Mouse (Mus musculus) stomach, embryonic 16.5 days (tissue): ENCODE measurements around the gene Scn9a. TPM values are rescaled to one million over a fixed set of nuclear protein-coding genes. Genes with fewer than 3 reads are reported as not detected.
A peak's percentile ranks its signal among the peaks of the same experiment; 100 is the strongest.

Experiments
- ATAC-seq: fragments of 200-750 bp; cut with Nextera tagmentation; 2 replicates; pipeline ENCODE4 v1.8.0; 2017; ENCODE audit warnings: moderate number of reproducible peaks, moderate TSS enrichment; ENCODE audit not compliant: insufficient read depth, low FRiP score
- H3K27ac ChIP-seq: fragments of 300-500 bp; sonication (generic); 2 replicates; pipeline ENCODE4 v1.5.1; 2014; ENCODE audit warnings: low read length
- H3K27me3 ChIP-seq: fragments of 300-500 bp; sonication (generic); 2 replicates; pipeline ENCODE4 v1.6.1; 2014; ENCODE audit warnings: low read length, control low read depth, mixed read lengths; ENCODE audit not compliant: control insufficient read depth, insufficient read depth
- H3K36me3 ChIP-seq: fragments of 300-500 bp; sonication (generic); 2 replicates; pipeline ENCODE4 v1.6.1; 2014; ENCODE audit warnings: low read length; ENCODE audit not compliant: control insufficient read depth, insufficient read depth
- H3K4me1 ChIP-seq: fragments of 300-500 bp; sonication (generic); 2 replicates; pipeline ENCODE4 v1.6.1; 2014; ENCODE audit warnings: low read length, control low read depth, mixed read lengths; ENCODE audit not compliant: control insufficient read depth, insufficient read depth
- H3K4me2 ChIP-seq: fragments of 300-500 bp; sonication (generic); 2 replicates; pipeline ENCODE4 v1.6.1; 2014; ENCODE audit warnings: low read depth, low read length, mixed read lengths
- H3K4me3 ChIP-seq: fragments of 300-500 bp; sonication (generic); replicated peaks from 2 replicates; pipeline ENCODE4 v1.5.1; 2014; ENCODE audit warnings: mild to moderate bottlenecking, low read length
- H3K9ac ChIP-seq: fragments of 300-500 bp; sonication (generic); 2 replicates; pipeline ENCODE4 v1.6.1; 2014; ENCODE audit warnings: low read length
- H3K9me3 ChIP-seq: fragments of 300-500 bp; sonication (generic); replicated peaks from 2 replicates; pipeline ENCODE4 v1.6.1; 2016; ENCODE audit warnings: low read length, control low read depth; ENCODE audit not compliant: control insufficient read depth
- WGBS: fragments of 180-500 bp; shearing (Covaris S2); extraction: QIAGEN DNeasy Blood & Tissue Kit; methylation state at CpG from one replicate; pipeline ENCODE4 v1.1.7; 2014; 5-methylcytosine and 5-hydroxymethylcytosine counted together
- polyA plus RNA-seq: library from polyadenylated mRNA; unstranded; fragments of >200 nt; fragmentation: Nextera tagmentation; extraction: Ambion mirVana; gene quantifications from 2 replicates; pipeline ENCODE4 v1.2.1, GENCODE M21; 2015

Gene Scn9a
- 1.1 TPM in 2 replicates for polyA plus RNA-seq

GRCm38 (mm10) chr2:66634580-66635359 is at the start of gene Scn9a:
Gene Scn9a (minus strand): TSS chr2:66634962.
- Histone ChIP-seq H3K4me1 (no peaks in the 10 kb centered on the region), H3K36me3 (no peaks in the 10 kb centered on the region), H3K9ac (no peak within 1 kb of the TSS), H3K27me3 (0 out of 2 replicates have a peak, but pooled peaks cover 11% of the 10 kb centered on the region), H3K9me3 (no peaks in the 10 kb centered on the region), H3K27ac (no peak within 1 kb of the TSS), H3K4me3 (peak within 1 kb of the TSS; percentile 22), H3K4me2 (peak within 1 kb of the TSS; percentile 42)
- peak; percentile 58; the same call in 1 of the 2 replicates for ATAC-seq
- 2% methylated on average over 29 of the region's 29 CpGs for WGBS

DNA sequence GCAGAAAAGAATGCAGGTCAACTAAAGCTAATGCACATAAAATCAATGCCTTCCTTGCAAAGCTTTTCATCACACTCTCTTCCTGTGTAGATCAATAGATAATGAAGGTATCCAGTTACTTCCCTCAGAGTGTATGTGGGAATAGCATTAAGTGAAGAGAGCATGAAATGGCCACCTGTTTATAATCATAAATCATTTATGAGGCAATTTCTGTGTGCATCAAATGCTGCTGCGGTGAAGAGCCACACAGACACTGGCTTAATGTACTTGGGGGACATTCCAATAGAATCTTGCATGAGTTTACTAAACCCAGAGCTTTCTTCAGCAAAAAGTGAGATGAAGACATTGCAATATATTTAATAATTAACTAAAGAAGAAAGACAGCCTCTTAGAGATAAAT is 27.2 kb upstream of the Scn9a start:
- Histone ChIP-seq H3K9me3 (no peaks in the 10 kb centered on the region), H3K4me1 (no peaks in the 10 kb centered on the region), H3K36me3 (no peaks in the 10 kb centered on the region), H3K4me2 (no peak overlapping the region), H3K4me3 (no peak overlapping the region), H3K27ac (no peak overlapping the region), H3K9ac (no peak overlapping the region), H3K27me3 (no peaks in the 10 kb centered on the region)
- ATAC-seq: no peak
- WGBS: 60% methylated on average over 1 of the region's 1 CpGs

DNA sequence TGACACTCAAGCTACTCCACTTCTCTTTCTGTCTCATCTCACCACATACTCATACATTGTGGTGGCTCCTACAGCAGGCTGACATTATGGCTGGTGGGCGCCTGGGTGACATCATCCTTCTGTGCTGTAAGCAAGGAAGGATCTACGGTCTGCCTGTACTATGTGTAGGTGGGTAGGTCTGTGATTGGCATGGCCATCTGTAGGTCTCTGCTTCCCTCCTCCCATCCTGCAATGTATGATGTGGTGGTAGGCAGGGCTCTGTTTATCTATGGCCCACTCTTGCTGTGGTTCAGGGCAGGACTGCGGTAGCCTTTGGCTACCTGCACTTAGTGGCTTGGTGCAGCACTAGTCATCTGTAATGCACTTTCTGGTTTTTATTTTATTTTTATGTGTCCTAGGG is 21.7 kb upstream of the Scn9a start:
- Histone ChIP-seq H3K4me1 (no peaks in the 10 kb centered on the region), H3K36me3 (no peaks in the 10 kb centered on the region), H3K27ac (no peak overlapping the region), H3K4me3 (no peak overlapping the region), H3K9me3 (no peaks in the 10 kb centered on the region), H3K4me2 (no peak overlapping the region), H3K27me3 (no peaks in the 10 kb centered on the region), H3K9ac (no peak overlapping the region)
- 85% methylated on average over 3 of the region's 3 CpGs for WGBS
- ATAC-seq: no peak

DNA sequence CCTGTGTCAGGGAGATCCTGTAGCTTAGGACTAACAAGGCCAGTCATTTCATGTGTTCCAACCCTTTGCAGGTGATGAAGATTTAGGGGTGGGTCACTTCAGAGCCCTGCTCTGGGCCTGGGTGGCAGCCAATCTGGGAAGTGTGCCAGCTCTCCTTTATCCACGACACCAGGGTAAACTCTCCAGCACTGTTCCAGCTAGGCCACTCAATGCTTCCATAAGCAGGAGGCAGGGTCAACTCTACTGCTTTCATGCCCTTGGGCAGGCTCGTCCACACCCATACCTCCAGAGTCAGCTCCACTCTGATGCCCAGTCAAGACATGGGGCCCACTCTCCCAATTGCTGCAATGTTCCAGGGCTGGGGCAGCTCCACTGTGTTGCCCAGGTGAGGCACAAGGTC is 20.7 kb upstream of the Scn9a start:
- H3K4me3 ChIP-seq: no peak overlapping the region

DNA sequence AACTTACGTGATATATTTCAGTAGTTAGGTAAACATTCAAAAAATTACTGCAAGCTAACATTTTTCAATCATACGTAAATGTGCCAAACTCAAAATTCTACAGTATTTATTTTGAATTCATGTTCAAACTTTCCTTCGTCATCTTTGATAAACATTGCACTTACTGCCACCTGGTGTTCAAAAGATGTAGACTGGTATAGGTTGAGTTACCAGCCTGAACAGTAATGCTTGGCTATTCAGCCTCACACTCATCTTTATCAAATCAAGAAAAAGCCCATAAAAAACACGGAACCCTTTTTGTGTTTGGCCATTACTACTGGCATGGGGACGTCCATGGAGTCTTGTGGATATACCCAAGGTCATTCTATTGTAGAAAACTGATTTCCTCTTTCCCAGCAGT is 9.6 kb upstream of the Scn9a start:
- H3K9ac ChIP-seq: no peak overlapping the region
- H3K4me1 ChIP-seq: no peaks in the 10 kb centered on the region
- no peak overlapping the region for H3K4me2 ChIP-seq
- WGBS: 22% methylated on average over 5 of the region's 5 CpGs
- H3K4me3 ChIP-seq: no peak overlapping the region
- H3K9me3 ChIP-seq: no peaks in the 10 kb centered on the region
- H3K27ac ChIP-seq: no peak overlapping the region
- H3K27me3 ChIP-seq: no peaks in the 10 kb centered on the region
- H3K36me3 ChIP-seq: no peaks in the 10 kb centered on the region
- ATAC-seq: no peak

More for the DNA sequence above, 20.7 kb upstream of the Scn9a start:
- Histone ChIP-seq H3K27ac (no peak overlapping the region), H3K9me3 (no peaks in the 10 kb centered on the region), H3K4me2 (no peak overlapping the region), H3K4me1 (no peaks in the 10 kb centered on the region), H3K9ac (no peak overlapping the region), H3K27me3 (no peaks in the 10 kb centered on the region), H3K36me3 (no peaks in the 10 kb centered on the region)
- 42% methylated on average over 2 of the region's 2 CpGs for WGBS
- ATAC-seq: peak; percentile 58; the same call in 1 of the 2 replicates

GRCm38 (mm10) chr2:66632728-66633127 is 2.0 kb downstream of the Scn9a start:
- Histone ChIP-seq H3K4me2 (no peak overlapping the region), H3K4me3 (no peak overlapping the region), H3K27ac (no peak overlapping the region), H3K9me3 (no peaks in the 10 kb centered on the region), H3K9ac (no peak overlapping the region), H3K27me3 (0 out of 2 replicates have a peak, but pooled peaks cover 11% of the 10 kb centered on the region), H3K4me1 (no peaks in the 10 kb centered on the region), H3K36me3 (no peaks in the 10 kb centered on the region)
- 22% methylated on average over 5 of the region's 5 CpGs for WGBS
- ATAC-seq: no peak

DNA sequence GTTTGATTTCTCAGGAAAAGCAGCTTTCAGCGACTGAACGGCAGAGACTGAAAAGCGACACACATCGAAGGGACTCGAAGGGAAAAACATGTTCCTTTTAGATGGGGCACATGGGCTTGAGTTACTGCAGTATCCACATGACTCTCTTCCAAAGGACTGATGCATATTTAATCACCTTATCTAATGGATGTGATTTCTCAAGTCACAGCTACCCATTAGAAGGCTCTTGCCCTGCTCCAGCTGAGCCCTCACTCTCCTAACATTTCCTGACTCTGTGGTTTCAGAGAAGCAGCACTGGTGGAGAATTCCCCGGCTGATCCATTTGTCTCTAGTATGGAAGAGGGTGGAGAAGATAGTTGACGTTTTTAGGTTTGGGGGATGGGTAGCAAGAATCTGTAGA is 23.7 kb downstream of the Scn9a start:
- 59% methylated on average over 7 of the region's 7 CpGs for WGBS
- no peak for ATAC-seq
- Histone ChIP-seq H3K4me3 (no peak overlapping the region), H3K4me2 (no peak overlapping the region), H3K9ac (no peak overlapping the region), H3K27me3 (no peaks in the 10 kb centered on the region), H3K27ac (no peak overlapping the region), H3K9me3 (no peaks in the 10 kb centered on the region), H3K4me1 (no peaks in the 10 kb centered on the region), H3K36me3 (no peaks in the 10 kb centered on the region)

DNA sequence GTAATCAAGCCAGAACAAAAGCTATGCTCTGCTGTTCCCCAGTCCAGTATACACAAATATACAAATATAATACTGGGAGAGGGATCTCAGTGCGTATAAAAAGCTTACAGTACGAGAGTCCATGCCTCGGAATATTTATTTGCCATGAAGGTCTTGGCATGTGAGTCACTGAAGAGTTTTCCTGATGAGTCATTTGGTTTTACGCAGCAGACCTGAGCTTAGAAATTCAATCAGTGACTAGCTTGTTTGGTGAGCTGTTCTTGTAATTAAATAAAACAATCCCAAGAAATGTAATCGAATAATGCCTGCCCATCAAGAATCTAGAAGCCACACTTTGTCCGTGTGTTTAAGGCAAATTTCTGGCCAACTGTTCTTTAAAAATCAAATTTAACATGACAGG is 37.4 kb downstream of the Scn9a start:
- ATAC-seq: no peak
- no peak overlapping the region for H3K27ac ChIP-seq
- no peak overlapping the region for H3K4me2 ChIP-seq
- H3K27me3 ChIP-seq: no peaks in the 10 kb centered on the region
- 51% methylated on average over 6 of the region's 6 CpGs for WGBS
- H3K4me3 ChIP-seq: no peak overlapping the region
- no peaks in the 10 kb centered on the region for H3K36me3 ChIP-seq
- H3K9me3 ChIP-seq: no peaks in the 10 kb centered on the region
- peaks cover 2% of the 10 kb centered on the region; the same call in 1 of the 2 replicates for H3K4me1 ChIP-seq
- H3K9ac ChIP-seq: no peak overlapping the region

- peaks cover 2% of the 10 kb centered on the region; the same call in 1 of the 2 replicates for H3K4me1 ChIP-seq
- H3K4me3 ChIP-seq: no peak overlapping the region
- H3K36me3 ChIP-seq: no peaks in the 10 kb centered on the region
- H3K9ac ChIP-seq: no peak overlapping the region
- ATAC-seq: no peak
- no peak overlapping the region for H3K4me2 ChIP-seq
- H3K27me3 ChIP-seq: no peaks in the 10 kb centered on the region
- WGBS: 29% methylated on average over 5 of the region's 5 CpGs
- H3K27ac ChIP-seq: no peak overlapping the region
- no peaks in the 10 kb centered on the region for H3K9me3 ChIP-seq
Measured at GRCm38 (mm10) chr2:66596145-66596544, 38.6 kb downstream of the Scn9a start.
